Mouse (Mus musculus) layer of hippocampus, postnatal 14 days (tissue): ENCODE data around the gene Crim1. TPM values are rescaled to one million over a fixed set of nuclear protein-coding genes. Genes with fewer than 3 reads are reported as not detected.
A peak's percentile ranks its signal among the peaks of the same experiment; 100 is the strongest.

Source experiments
- DNase-seq, 2 experiments: peaks; one replicate each; pipeline ENCODE4 v3.0.0; 2021 to 2022; ENCODE audit warnings: low spot score in 2 of 2, mixed read lengths in 1 of 2
- total RNA-seq, 2 experiments: library from RNA; stranded (reverse); gene quantifications; 2 replicates each; pipeline ENCODE4 v1.2.3; 2021

Crim1 gene
- total RNA-seq, 2 experiments from 2014 or later = 101 to 103 TPM

- no peak for DNase-seq
Measured at GRCm38 (mm10) chr17:78366070-78366469, 166.0 kb downstream of the Crim1 start.

GRCm38 (mm10) chr17:78368481-78368880 is 168.4 kb downstream of the Crim1 start:
- DNase-seq = no peak

- no peak for DNase-seq
Measured at GRCm38 (mm10) chr17:78370445-78370844, 170.4 kb downstream of the Crim1 start.

- DNase-seq = no peak
Measured at GRCm38 (mm10) chr17:78373174-78373573, 173.1 kb downstream of the Crim1 start.

- no peak for DNase-seq
Measured at GRCm38 (mm10) chr17:78373849-78374248, 173.8 kb downstream of the Crim1 start.

- no peak for DNase-seq
Measured at GRCm38 (mm10) chr17:78374756-78375155, 174.7 kb downstream of the Crim1 start.

GRCm38 (mm10) chr17:78376587-78376986 is 176.5 kb downstream of the Crim1 start:
- DNase-seq = no peak

- DNase-seq = no peak
Measured at GRCm38 (mm10) chr17:78379079-78379729, 179.2 kb downstream of the Crim1 start.

GRCm38 (mm10) chr17:78379730-78380245 is 179.7 kb downstream of the Crim1 start:
- no peak for DNase-seq

- DNase-seq = no peak
Measured at GRCm38 (mm10) chr17:78382321-78382720, 182.3 kb downstream of the Crim1 start.

- DNase-seq = no peak
Measured at GRCm38 (mm10) chr17:78387665-78388064, 187.6 kb downstream of the Crim1 start.

GRCm38 (mm10) chr17:78388101-78388847 is 188.2 kb downstream of the Crim1 start:
- DNase-seq = no peak

GRCm38 (mm10) chr17:78389573-78389972 is 189.5 kb downstream of the Crim1 start:
- DNase-seq = no peak

GRCm38 (mm10) chr17:78392401-78393087 is 192.5 kb downstream of the Crim1 start:
- DNase-seq = no peak

GRCm38 (mm10) chr17:78400130-78400840 is 200.2 kb downstream of the Crim1 start:
- DNase-seq = peak in 1 of 2 experiments; percentile 20

- no peak for DNase-seq
Measured at GRCm38 (mm10) chr17:78401311-78401710, 201.3 kb downstream of the Crim1 start.

GRCm38 (mm10) chr17:78401713-78402112 is 201.7 kb downstream of the Crim1 start:
- DNase-seq = no peak

GRCm38 (mm10) chr17:78402174-78402573 is 202.1 kb downstream of the Crim1 start:
- no peak for DNase-seq

GRCm38 (mm10) chr17:78403229-78403628 is 203.2 kb downstream of the Crim1 start:
- no peak for DNase-seq

GRCm38 (mm10) chr17:78403804-78404203 is 203.8 kb downstream of the Crim1 start:
- DNase-seq = no peak

GRCm38 (mm10) chr17:78405336-78405735 is 205.3 kb downstream of the Crim1 start:
- DNase-seq = no peak
